Comparison of ENCODE assay signal across 27 mouse cellular contexts in the genomic region with DNA sequence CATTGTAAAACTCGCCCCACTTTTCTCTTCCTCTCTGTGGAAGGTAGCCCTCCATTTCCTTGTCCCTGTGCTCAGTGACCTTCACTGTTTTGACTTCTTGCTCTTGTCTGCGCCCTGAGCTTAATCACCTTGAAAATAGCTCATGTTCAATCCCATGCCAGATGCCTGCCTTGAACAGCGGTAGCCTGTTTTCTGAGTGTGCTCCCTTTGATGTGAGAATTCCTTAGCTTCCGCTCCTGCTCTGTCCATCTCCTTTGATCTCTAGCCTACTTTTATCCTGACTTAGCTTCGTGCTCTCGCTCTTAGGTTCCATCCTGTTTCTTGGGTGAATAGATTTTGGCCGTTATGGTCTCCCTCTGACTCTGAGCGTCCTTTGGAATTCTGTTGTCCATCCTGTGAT. TPM values are rescaled to one million over a fixed set of nuclear protein-coding genes. Genes with fewer than 3 reads are reported as not detected.
A peak's percentile ranks its signal among the peaks of the same experiment; 100 is the strongest.
DNase-seq lines count a peak whose midpoint lies in the region; ATAC-seq and TF ChIP-seq lines count a peak whose summit lies in the region.
"Had no signal": no experiment of that assay in that cellular context is flagged by ENCODE, and none has a peak within 500 bp of the region (broad histone marks: within the 10 kb centered on the region; RNA-seq: fewer than 3 reads in every experiment).

No protein-coding gene starts in this region.

- H3K4me1 ChIP-seq in forebrain, embryonic 10.5 days, result no peaks in the 10 kb centered on the region
- H3K4me1 ChIP-seq in forebrain, embryonic 11.5 days (replicated peaks; ENCODE audit: control insufficient read depth, insufficient read depth, low read length), result no peaks in the 10 kb centered on the region
- H3K4me1 ChIP-seq in midbrain, embryonic 11.5 days (ENCODE audit: control insufficient read depth, insufficient read depth, low read length), result no peaks in the 10 kb centered on the region
- H3K4me1 ChIP-seq in midbrain, postnatal 0 days (ENCODE audit: insufficient read depth, low read length), result no peaks in the 10 kb centered on the region
- no peaks in the 10 kb centered on the region for H3K4me1 ChIP-seq in thymus, adult 2 months (replicated peaks; ENCODE audit: control insufficient read depth, insufficient read depth, low read length)
- H3K4me1 ChIP-seq: embryonic facial prominence, embryonic 12.5 days; forebrain, embryonic 13.5 days; forebrain, embryonic 15.5 days had no signal

- peak; percentile 38 for DNase-seq in embryo, embryonic 10 days (ENCODE audit: low spot score)
- DNase-seq in embryo, embryonic 9.5 days (ENCODE audit: extremely low spot score), result no peak
- DNase-seq in forebrain, embryonic 10.5 days (ENCODE audit: extremely low spot score, low spot score), result peak; percentile 12
- no peak for DNase-seq in forebrain, embryonic 11.5 days (ENCODE audit: low spot score)
- peak; percentile 68 for DNase-seq in midbrain, embryonic 11.5 days (ENCODE audit: low spot score, missing footprints)
- DNase-seq in midbrain, postnatal 0 days (ENCODE audit: low spot score), result no peak
- peak; percentile 33 for DNase-seq in forelimb bud, embryonic 11.5 days (ENCODE audit: low read depth, low spot score)
- no peak for DNase-seq in thymus, adult 2 months
- DNase-seq: adrenal gland, adult 8-10 months; adrenal gland, postnatal 14 days; adrenal gland, postnatal 36 days; B cell, adult 2 months; cerebellum, adult 11-12 months; cerebellum, adult 2 months; cerebellum, adult 9-10 months; cerebellum, postnatal 10 days; cerebellum, postnatal 25 days; forebrain, postnatal 0 days had no signal

- no peak for TF ChIP-seq CTCF in midbrain, postnatal 0 days (IDR thresholded peaks at IDR 0.05)
- TF ChIP-seq CTCF in thymus, adult 2 months (IDR thresholded peaks at IDR 0.05; ENCODE audit: borderline replicate concordance, control insufficient read depth, extremely low read depth, insufficient read depth, low read length, poor library complexity), result no peak

- no peaks in the 10 kb centered on the region for H3K36me3 ChIP-seq in forebrain, embryonic 10.5 days (replicated peaks)
- no peaks in the 10 kb centered on the region for H3K36me3 ChIP-seq in forebrain, embryonic 11.5 days (ENCODE audit: control insufficient read depth, insufficient read depth, low read length)
- H3K36me3 ChIP-seq in midbrain, embryonic 11.5 days (ENCODE audit: control insufficient read depth, insufficient read depth, low read length), result no peaks in the 10 kb centered on the region
- no peaks in the 10 kb centered on the region for H3K36me3 ChIP-seq in midbrain, postnatal 0 days (ENCODE audit: insufficient read depth, low read length)
- no peaks in the 10 kb centered on the region for H3K36me3 ChIP-seq in thymus, adult 2 months (ENCODE audit: control insufficient read depth, insufficient read depth, low read length)
- H3K36me3 ChIP-seq: embryonic facial prominence, embryonic 10.5 days; embryonic facial prominence, embryonic 12.5 days; forebrain, embryonic 15.5 days; G1E had no signal

- H3K27ac ChIP-seq in forebrain, embryonic 10.5 days, result no peak overlapping the region
- H3K27ac ChIP-seq in forebrain, embryonic 11.5 days (ENCODE audit: low read depth, low read length), result no peak overlapping the region
- H3K27ac ChIP-seq in midbrain, embryonic 11.5 days (ENCODE audit: low read depth, low read length), result no peak overlapping the region
- no peak overlapping the region for H3K27ac ChIP-seq in midbrain, postnatal 0 days (ENCODE audit: low read depth, low read length)
- no peak overlapping the region for H3K27ac ChIP-seq in thymus, adult 2 months (ENCODE audit: control insufficient read depth, insufficient read depth, low read length)
- H3K27ac ChIP-seq: embryonic facial prominence, embryonic 10.5 days; embryonic facial prominence, embryonic 12.5 days; forebrain, embryonic 13.5 days; forebrain, embryonic 15.5 days had no signal

- ATAC-seq in forebrain, embryonic 11.5 days (replicated peaks; ENCODE audit: low FRiP score), result no peak
- no peak for ATAC-seq in midbrain, embryonic 11.5 days (ENCODE audit: low FRiP score)
- ATAC-seq in midbrain, postnatal 0 days (ENCODE audit: low FRiP score), result no peak
- ATAC-seq: activated CD4-positive, CD25-positive, alpha-beta regulatory T cell, adult 4 months; CD4-positive, CD25-positive, alpha-beta regulatory T cell, adult 4 months; forebrain, embryonic 13.5 days; forebrain, embryonic 15.5 days; forebrain, postnatal 0 days; Patski had no signal

- no peak for TF ChIP-seq POLR2A in thymus, adult 2 months (IDR thresholded peaks at IDR 0.05; ENCODE audit: control insufficient read depth, extremely low read depth, insufficient read depth, low read length, poor library complexity)

- H3K27me3 ChIP-seq in forebrain, embryonic 10.5 days (ENCODE audit: poor library complexity, severe bottlenecking), result no peaks in the 10 kb centered on the region
- H3K27me3 ChIP-seq in forebrain, embryonic 11.5 days (ENCODE audit: control insufficient read depth, insufficient read depth, low read length), result no peaks in the 10 kb centered on the region
- H3K27me3 ChIP-seq in midbrain, embryonic 11.5 days (ENCODE audit: control insufficient read depth, insufficient read depth, low read length), result no peaks in the 10 kb centered on the region
- no peaks in the 10 kb centered on the region for H3K27me3 ChIP-seq in midbrain, postnatal 0 days (ENCODE audit: insufficient read depth, low read length)
- no peaks in the 10 kb centered on the region for H3K27me3 ChIP-seq in thymus, adult 2 months (ENCODE audit: control insufficient read depth, insufficient read depth, low read length)
- H3K27me3 ChIP-seq: CH12.LX; embryonic facial prominence, embryonic 12.5 days; forebrain, embryonic 13.5 days; forebrain, embryonic 15.5 days; Patski had no signal

- WGBS in forebrain, embryonic 10.5 days, result 84% methylated on average over 8 of the region's 8 CpGs
- WGBS in forebrain, embryonic 11.5 days, result 78% methylated on average over 8 of the region's 8 CpGs
- WGBS in midbrain, embryonic 11.5 days, result 69% methylated on average over 8 of the region's 8 CpGs
- WGBS in midbrain, postnatal 0 days, result 60% methylated on average over 8 of the region's 8 CpGs
- WGBS in thymus, adult 2 months, result 69% methylated on average over 8 of the region's 8 CpGs

- no peaks in the 10 kb centered on the region for H3K9me3 ChIP-seq in forebrain, embryonic 10.5 days
- H3K9me3 ChIP-seq in forebrain, embryonic 11.5 days (ENCODE audit: control insufficient read depth, low read length), result no peaks in the 10 kb centered on the region
- no peaks in the 10 kb centered on the region for H3K9me3 ChIP-seq in midbrain, embryonic 11.5 days (ENCODE audit: control insufficient read depth, low read length)
- H3K9me3 ChIP-seq in midbrain, postnatal 0 days (ENCODE audit: low read length), result no peaks in the 10 kb centered on the region
- H3K9me3 ChIP-seq: embryonic facial prominence, embryonic 10.5 days; embryonic facial prominence, embryonic 12.5 days; forebrain, embryonic 13.5 days; forebrain, embryonic 15.5 days; G1E had no signal

- no peak overlapping the region for H3K4me2 ChIP-seq in forebrain, embryonic 11.5 days (ENCODE audit: low read depth, low read length, severe bottlenecking)
- H3K4me2 ChIP-seq in midbrain, embryonic 11.5 days, result no peak overlapping the region
- no peak overlapping the region for H3K4me2 ChIP-seq in midbrain, postnatal 0 days (ENCODE audit: low read depth, low read length, poor library complexity, severe bottlenecking)
- H3K4me2 ChIP-seq: embryonic facial prominence, embryonic 12.5 days; forebrain, embryonic 13.5 days; forebrain, embryonic 15.5 days had no signal

- H3K9ac ChIP-seq in forebrain, embryonic 11.5 days (ENCODE audit: low read length), result no peak overlapping the region
- no peak overlapping the region for H3K9ac ChIP-seq in midbrain, embryonic 11.5 days (ENCODE audit: low read length)
- H3K9ac ChIP-seq in midbrain, postnatal 0 days (replicated peaks; ENCODE audit: low read length, poor library complexity, severe bottlenecking), result no peak overlapping the region
- H3K9ac ChIP-seq: embryonic facial prominence, embryonic 12.5 days; forebrain, embryonic 13.5 days; forebrain, embryonic 15.5 days; forebrain, postnatal 0 days had no signal

- no peak overlapping the region for H3K4me3 ChIP-seq in forebrain, embryonic 10.5 days
- H3K4me3 ChIP-seq in forebrain, embryonic 11.5 days (ENCODE audit: low read depth, low read length), result no peak overlapping the region
- H3K4me3 ChIP-seq in midbrain, embryonic 11.5 days (ENCODE audit: low read depth, low read length), result no peak overlapping the region
- H3K4me3 ChIP-seq in midbrain, postnatal 0 days (ENCODE audit: low read depth, low read length), result no peak overlapping the region
- H3K4me3 ChIP-seq in thymus, adult 2 months (ENCODE audit: control insufficient read depth, insufficient read depth, low read length), result no peak overlapping the region
- H3K4me3 ChIP-seq: embryonic facial prominence, embryonic 10.5 days; embryonic facial prominence, embryonic 12.5 days; forebrain, embryonic 13.5 days; forebrain, embryonic 15.5 days had no signal

RNA-seq across cellular contexts. Expression of a gene that starts 14.6 kb away (rescaled TPM):
- polyA plus RNA-seq in forebrain, embryonic 10.5 days (2016; fragmentation: Nextera tagmentation; extraction: Ambion mirVana), result 31.9 and 38.4 TPM in 2 replicates
- polyA plus RNA-seq in forebrain, embryonic 11.5 days (2014; fragmentation: Nextera tagmentation; extraction: Ambion mirVana), result 31.0 and 36.3 TPM in 2 replicates
- 40.5 and 44.3 TPM in 2 replicates for polyA plus RNA-seq in midbrain, embryonic 11.5 days (2014; fragmentation: Nextera tagmentation; extraction: Ambion mirVana)
- 44.1 and 46.1 TPM in 2 replicates for total RNA-seq in midbrain, postnatal 0 days (2014; rRNA removed)
- polyA plus RNA-seq in midbrain, postnatal 0 days (2015; fragmentation: Nextera tagmentation; extraction: Ambion mirVana), result 61.8 and 66.7 TPM in 2 replicates
- 10.9 and 12.8 TPM in 2 replicates for polyA plus RNA-seq in thymus, adult 2 months (2012; rRNA removed)

RNA-seq across cellular contexts. Expression of a gene that starts 31.1 kb away (rescaled TPM):
- 0.41 and 0.44 TPM in 2 replicates for polyA plus RNA-seq in forebrain, embryonic 10.5 days (2016; fragmentation: Nextera tagmentation; extraction: Ambion mirVana)
- polyA plus RNA-seq in forebrain, embryonic 11.5 days (2014; fragmentation: Nextera tagmentation; extraction: Ambion mirVana), result 0.87 and 0.92 TPM in 2 replicates
- polyA plus RNA-seq in midbrain, embryonic 11.5 days (2014; fragmentation: Nextera tagmentation; extraction: Ambion mirVana), result 0.33 and 0.70 TPM in 2 replicates
- total RNA-seq in midbrain, postnatal 0 days (2014; rRNA removed), result 14.0 and 16.5 TPM in 2 replicates
- polyA plus RNA-seq in midbrain, postnatal 0 days (2015; fragmentation: Nextera tagmentation; extraction: Ambion mirVana), result 20.5 and 22.3 TPM in 2 replicates
- polyA plus RNA-seq in thymus, adult 2 months (2012; rRNA removed), result 0.11 and 0.61 TPM in 2 replicates
- polyA plus RNA-seq: activated CD4-positive, CD25-positive, alpha-beta regulatory T cell, adult 4 months; G1E had no signal

Comparison
In these comparisons a context has a peak if more than half of its experiments do, and no peak if none do; other contexts are left out.
1. DNase-seq: peak in embryo, embryonic 10 days (single experiment), forebrain, embryonic 10.5 days (single experiment), midbrain, embryonic 11.5 days (single experiment) and forelimb bud, embryonic 11.5 days (single experiment); none in embryo, embryonic 9.5 days (single experiment), forebrain, embryonic 11.5 days (single experiment), midbrain, postnatal 0 days (single experiment) and thymus, adult 2 months (single experiment).
2. RNA of a gene that starts 31.1 kb away (polyA plus RNA-seq): 20.5 to 22.3 TPM in midbrain, postnatal 0 days; 0.87 to 0.92 TPM in forebrain, embryonic 11.5 days, 0.11 to 0.61 TPM in thymus, adult 2 months, 0.41 to 0.44 TPM in forebrain, embryonic 10.5 days and 0.33 to 0.70 TPM in midbrain, embryonic 11.5 days; every median in the first group is over 10 times any median in the second.